Mouse (Mus musculus) liver, adult (tissue): ENCODE measurements around the gene 4933406M09Rik.
A peak's percentile ranks its signal among the peaks of the same experiment; 100 is the strongest.

Experiments
- GATA4 ChIP-seq: IDR thresholded peaks from 2 replicates; pipeline ENCODE4 v1.6.1; 2014; ENCODE audit warnings: mild to moderate bottlenecking, low read length; ENCODE audit not compliant: insufficient replicate concordance

The 4933406M09Rik gene

GRCm38 (mm10) chr1:134408080-134408479 is 22.3 kb downstream of the 4933406M09Rik start:
- TF ChIP-seq GATA4: no peak

- no peak for TF ChIP-seq GATA4
These were observed 26.2 kb downstream of the 4933406M09Rik start for GRCm38 (mm10) chr1:134411706-134412629.

DNA sequence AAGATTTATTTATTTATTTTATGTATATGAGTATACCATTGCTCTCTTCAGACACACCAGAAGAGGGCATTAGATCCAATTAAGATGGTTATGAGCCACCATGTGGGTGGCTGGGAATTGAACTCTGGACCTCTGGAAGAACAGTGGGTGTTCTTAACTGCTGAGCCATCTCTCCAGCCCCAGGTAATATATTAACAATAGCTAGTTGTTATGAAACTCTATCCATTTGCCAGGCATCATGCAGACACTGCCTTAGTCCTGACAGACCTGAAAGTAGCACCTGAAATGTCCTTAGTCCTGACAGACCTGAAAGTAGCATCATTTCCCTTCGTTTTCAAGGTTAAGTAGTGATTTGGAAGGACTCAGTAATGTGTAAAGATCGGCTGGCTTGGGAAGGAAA is 28.3 kb downstream of the 4933406M09Rik start:
- TF ChIP-seq GATA4: no peak

- TF ChIP-seq GATA4: no peak
These were observed 28.9 kb downstream of the 4933406M09Rik start for GRCm38 (mm10) chr1:134414501-134415167.

- TF ChIP-seq GATA4: no peak; the same call in 1 of the 2 replicates
These were observed 29.6 kb downstream of the 4933406M09Rik start, which contains the start of gene Adipor1 for GRCm38 (mm10) chr1:134415168-134415831. Gene Adipor1, plus strand, starts transcription at chr1:134415378.

DNA sequence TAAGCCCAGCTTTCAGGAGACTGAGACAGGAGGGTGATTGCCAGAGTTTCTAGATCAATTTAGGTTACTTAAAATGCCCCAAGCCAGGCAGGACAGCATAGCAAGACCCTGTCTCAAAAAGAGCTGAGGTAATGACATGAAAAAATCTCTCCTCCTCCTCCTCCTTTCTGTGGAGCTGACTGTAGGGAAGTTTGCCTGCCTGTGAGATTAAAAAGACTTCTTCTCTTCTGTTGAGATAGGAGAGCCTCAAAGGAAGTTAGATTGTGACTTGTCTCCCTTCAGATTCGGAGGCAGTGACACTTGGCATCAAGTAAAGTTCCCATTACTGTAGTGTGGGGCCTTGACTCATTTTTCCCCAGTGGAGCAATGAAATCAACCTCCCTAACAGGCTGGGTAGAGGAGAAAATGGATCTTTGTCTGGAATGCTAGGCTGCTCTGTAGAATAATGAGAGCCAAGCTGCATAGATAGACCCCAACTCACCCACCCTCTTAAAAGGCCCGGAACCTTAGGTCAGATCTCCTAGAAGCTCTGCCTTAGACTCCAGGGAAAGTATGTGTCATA is 32.8 kb downstream of the 4933406M09Rik start:
- TF ChIP-seq GATA4: peak; percentile 65; the same call in 1 of the 2 replicates

- TF ChIP-seq GATA4: no peak
These were observed 33.4 kb downstream of the 4933406M09Rik start for GRCm38 (mm10) chr1:134419176-134419575.

GRCm38 (mm10) chr1:134419751-134420458 is 34.2 kb downstream of the 4933406M09Rik start:
- peak; percentile 85 for TF ChIP-seq GATA4

DNA sequence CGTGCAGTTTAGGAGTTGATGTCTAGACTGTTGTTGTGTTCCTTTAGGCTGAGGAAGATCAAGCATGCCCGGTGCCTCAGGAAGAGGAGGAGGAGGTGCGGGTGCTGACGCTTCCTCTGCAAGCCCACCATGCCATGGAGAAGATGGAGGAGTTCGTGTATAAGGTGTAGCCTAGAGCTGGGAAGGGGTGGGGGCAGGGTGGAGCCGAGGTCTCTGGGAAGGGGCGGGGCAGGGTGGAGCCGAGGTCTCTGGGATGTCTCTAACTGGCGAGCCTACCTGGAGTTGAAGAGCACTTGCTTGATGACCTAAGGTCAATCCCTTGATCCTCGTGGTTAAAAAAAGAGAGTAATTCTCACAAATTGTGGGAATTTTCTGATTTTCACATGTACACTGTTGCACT is 38.2 kb downstream of the 4933406M09Rik start:
- no peak for TF ChIP-seq GATA4

GRCm38 (mm10) chr1:134426289-134426688 is 40.5 kb downstream of the 4933406M09Rik start:
- no peak for TF ChIP-seq GATA4

- no peak for TF ChIP-seq GATA4
These were observed 47.3 kb downstream of the 4933406M09Rik start for GRCm38 (mm10) chr1:134433002-134433401.

DNA sequence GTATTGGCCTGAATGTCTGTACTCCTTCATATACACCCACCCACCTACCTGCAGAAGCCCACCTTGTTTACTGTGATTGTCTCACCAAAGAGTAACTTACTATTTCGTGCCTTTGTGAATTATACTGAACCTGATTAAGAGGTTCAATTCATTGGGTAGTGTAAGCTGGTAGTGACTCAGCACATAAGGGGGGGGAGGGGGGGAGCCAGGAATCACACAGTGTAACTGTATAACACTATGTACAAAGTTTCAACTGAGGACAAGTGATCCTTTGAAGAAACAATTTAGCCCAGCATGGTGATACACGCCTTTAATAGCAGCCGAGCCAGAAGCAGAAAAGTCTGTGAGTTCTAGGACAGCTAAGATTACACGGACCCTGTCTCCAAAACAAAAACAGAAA is 47.7 kb downstream of the 4933406M09Rik start:
- no peak for TF ChIP-seq GATA4

- no peak for TF ChIP-seq GATA4
These were observed 49.7 kb downstream of the 4933406M09Rik start for GRCm38 (mm10) chr1:134435414-134435813.

DNA sequence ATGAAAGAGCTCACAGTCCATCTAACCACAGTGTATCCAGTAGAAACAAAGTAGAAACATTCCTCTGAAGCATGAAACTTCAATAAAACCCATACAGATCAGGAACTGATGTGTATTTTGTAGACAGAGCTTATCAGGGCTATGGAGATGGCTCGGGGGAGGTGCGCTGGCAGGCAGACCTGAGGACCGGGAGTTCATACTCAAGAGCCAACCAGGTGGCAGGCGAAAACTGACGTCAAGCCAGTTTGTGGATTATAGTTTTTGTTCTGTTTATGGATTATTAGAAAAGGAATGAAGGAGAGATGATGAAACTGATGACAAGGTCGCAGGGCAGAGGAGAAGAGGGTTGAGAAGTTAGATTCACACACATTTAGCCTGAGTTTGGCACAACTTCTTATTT is 54.7 kb downstream of the 4933406M09Rik start:
- no peak for TF ChIP-seq GATA4
